Mouse (Mus musculus) kidney, embryonic 16.5 days (tissue): ENCODE measurements around the gene Rnase1. TPM values are rescaled to one million over a fixed set of nuclear protein-coding genes. Genes with fewer than 3 reads are reported as not detected.

Experiments used
- ATAC-seq: fragments of 200-750 bp; cut with Nextera tagmentation; 2 replicates; pipeline ENCODE4 v1.8.0; 2017; ENCODE audit warnings: moderate TSS enrichment; ENCODE audit not compliant: low FRiP score, low TSS enrichment
- H3K27ac ChIP-seq: fragments of 300-500 bp; sonication (generic); 2 replicates; pipeline ENCODE4 v1.5.1; 2014; ENCODE audit warnings: low read length
- H3K27me3 ChIP-seq: fragments of 300-500 bp; sonication (generic); 2 replicates; pipeline ENCODE4 v1.6.1; 2014; ENCODE audit warnings: low read length, control low read depth, mixed read lengths; ENCODE audit not compliant: insufficient read depth
- H3K36me3 ChIP-seq: fragments of 300-500 bp; sonication (generic); 2 replicates; pipeline ENCODE4 v1.6.1; 2014; ENCODE audit warnings: low read length, control low read depth, mixed read lengths; ENCODE audit not compliant: insufficient read depth
- H3K4me1 ChIP-seq: fragments of 300-500 bp; sonication (generic); 2 replicates; pipeline ENCODE4 v1.6.1; 2014; ENCODE audit warnings: low read length, control low read depth, mixed read lengths; ENCODE audit not compliant: insufficient read depth
- H3K4me2 ChIP-seq: fragments of 300-500 bp; sonication (generic); replicated peaks from 2 replicates; pipeline ENCODE4 v1.6.1; 2014; ENCODE audit warnings: low read depth, low read length
- H3K4me3 ChIP-seq: fragments of 300-500 bp; sonication (generic); 2 replicates; pipeline ENCODE4 v1.5.1; 2014; ENCODE audit warnings: mild to moderate bottlenecking, low read length
- H3K9ac ChIP-seq: fragments of 300-500 bp; sonication (generic); replicated peaks from 2 replicates; pipeline ENCODE4 v1.6.1; 2014; ENCODE audit warnings: low read length
- H3K9me3 ChIP-seq: fragments of 300-500 bp; sonication (generic); 2 replicates; pipeline ENCODE4 v1.6.1; 2016; ENCODE audit warnings: low read length, control low read depth
- WGBS: fragments of 180-500 bp; shearing (Covaris S2); extraction: QIAGEN DNeasy Blood & Tissue Kit; methylation state at CpG from one replicate; pipeline ENCODE4 v1.1.7; 2014; 5-methylcytosine and 5-hydroxymethylcytosine counted together
- polyA plus RNA-seq: library from polyadenylated mRNA; unstranded; fragments of >200 nt; fragmentation: Nextera tagmentation; extraction: Ambion mirVana; gene quantifications from 2 replicates; pipeline ENCODE4 v1.2.1, GENCODE M21; 2015

The Rnase1 gene
- polyA plus RNA-seq, 1 experiment from 2014 or later: 0.26 TPM

DNA sequence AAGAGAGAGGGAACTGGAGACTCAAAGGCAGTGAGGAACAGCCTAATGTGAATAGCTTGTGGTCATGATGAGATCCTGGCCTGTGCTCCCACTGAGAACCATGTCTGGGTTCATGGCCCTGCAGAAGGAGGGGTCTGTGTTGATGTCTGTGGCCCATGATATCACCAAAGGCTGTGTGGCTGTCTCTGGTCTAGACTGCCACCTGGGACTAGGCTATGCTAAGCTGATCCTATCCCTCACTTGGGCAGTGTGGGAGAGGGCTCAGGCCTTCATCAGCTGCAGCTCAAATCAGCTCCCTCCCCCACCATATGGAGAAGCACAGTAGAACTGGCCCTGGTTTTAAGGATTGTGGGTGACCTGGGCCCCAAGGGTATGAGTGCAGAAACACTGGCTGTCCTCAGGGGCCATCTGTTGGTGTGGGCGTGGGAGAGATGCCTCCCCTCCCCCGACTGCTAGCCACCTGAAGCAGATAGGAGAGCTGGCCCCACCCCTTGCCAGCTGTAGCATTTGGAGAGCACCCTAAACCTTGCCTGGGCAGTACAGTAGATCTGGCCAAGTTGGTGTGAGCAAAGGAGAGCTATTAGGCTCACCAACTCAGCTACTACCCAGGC lies 18.8 kb downstream of the Rnase1 start:
- no peak overlapping the region for H3K27ac ChIP-seq
- no peaks in the 10 kb centered on the region for H3K27me3 ChIP-seq
- 69% methylated on average over 2 of the region's 2 CpGs for WGBS
- H3K36me3 ChIP-seq: no peaks in the 10 kb centered on the region
- no peak for ATAC-seq
- no peak overlapping the region for H3K4me3 ChIP-seq
- no peaks in the 10 kb centered on the region for H3K4me1 ChIP-seq
- no peak overlapping the region for H3K4me2 ChIP-seq
- no peak overlapping the region for H3K9ac ChIP-seq
- 0 out of 2 replicates have a peak, but pooled peaks cover 4% of the 10 kb centered on the region for H3K9me3 ChIP-seq

DNA sequence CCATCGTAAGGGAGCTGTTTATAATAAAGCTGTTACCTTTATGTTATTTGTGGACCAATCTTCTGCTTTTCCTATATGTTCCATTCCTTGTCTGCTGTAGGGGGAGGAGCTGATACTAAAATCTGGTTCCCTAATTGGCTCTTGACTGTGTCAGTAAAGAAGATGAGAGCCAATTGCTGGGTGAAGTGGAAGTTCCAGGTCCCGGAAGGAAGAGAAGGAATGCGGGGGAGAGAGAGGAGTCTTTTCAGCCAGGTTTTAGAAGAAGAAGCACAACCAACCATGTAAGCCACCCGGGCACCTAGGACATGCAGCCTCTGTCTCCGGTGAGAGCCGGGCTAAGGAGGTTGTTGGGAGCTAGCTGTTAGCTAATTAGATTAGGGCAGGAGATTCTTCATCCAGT lies 20.9 kb downstream of the Rnase1 start:
- Histone ChIP-seq H3K36me3 (no peaks in the 10 kb centered on the region), H3K4me3 (no peak overlapping the region), H3K27ac (no peak overlapping the region), H3K9ac (no peak overlapping the region), H3K4me2 (no peak overlapping the region), H3K27me3 (no peaks in the 10 kb centered on the region), H3K4me1 (no peaks in the 10 kb centered on the region), H3K9me3 (0 out of 2 replicates have a peak, but pooled peaks cover 4% of the 10 kb centered on the region)
- no peak for ATAC-seq
- 71% methylated on average over 6 of the region's 6 CpGs for WGBS

- no peak within 1 kb of the TSS for H3K4me3 ChIP-seq
- H3K9me3 ChIP-seq: peaks cover 13% of the 10 kb centered on the region; the same call in 1 of the 2 replicates
- H3K4me2 ChIP-seq: peak within 1 kb of the TSS; percentile 23
- peak; percentile 77; the same call in 1 of the 2 replicates for ATAC-seq
- no peaks in the 10 kb centered on the region for H3K27me3 ChIP-seq
- 18% methylated on average over 12 of the region's 12 CpGs for WGBS
- no peaks in the 10 kb centered on the region for H3K36me3 ChIP-seq
- H3K9ac ChIP-seq: no peak within 1 kb of the TSS
- peaks cover 11% of the 10 kb centered on the region; the same call in 1 of the 2 replicates for H3K4me1 ChIP-seq
- H3K27ac ChIP-seq: peak within 1 kb of the TSS; percentile 23; the same call in 1 of the 2 replicates
These were observed 32.5 kb downstream of the Rnase1 start, which contains the start of gene Eddm3b for GRCm38 (mm10) chr14:51113916-51114560. TSS of gene Eddm3b (plus strand) at chr14:51114426.

DNA sequence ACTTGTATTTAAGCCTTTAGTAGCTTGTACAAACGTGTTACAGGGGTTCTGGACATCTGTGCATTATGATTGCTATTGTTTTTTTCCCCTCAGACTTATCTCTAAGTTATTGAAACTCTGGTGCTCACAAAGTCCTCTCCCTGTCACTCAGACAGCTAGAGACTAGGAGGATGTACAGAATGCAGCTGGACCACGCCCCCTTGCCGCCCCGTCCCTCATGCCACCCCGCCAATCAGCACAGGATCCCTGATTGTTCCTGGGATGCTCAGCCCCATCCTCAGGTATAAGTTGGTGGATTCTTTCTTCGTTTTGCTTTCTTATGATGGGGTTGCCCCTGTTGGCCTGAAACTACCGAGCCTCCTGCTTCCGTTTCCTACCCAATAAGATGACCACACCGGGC lies 33.1 kb downstream of the Rnase1 start:
- H3K4me1 ChIP-seq: peaks cover 11% of the 10 kb centered on the region; the same call in 1 of the 2 replicates
- H3K4me2 ChIP-seq: peak overlapping the region; percentile 23
- no peaks in the 10 kb centered on the region for H3K36me3 ChIP-seq
- 35% methylated on average over 9 of the region's 9 CpGs for WGBS
- H3K9ac ChIP-seq: no peak overlapping the region
- no peaks in the 10 kb centered on the region for H3K27me3 ChIP-seq
- no peak overlapping the region for H3K4me3 ChIP-seq
- peak; percentile 76; the same call in 1 of the 2 replicates for ATAC-seq
- H3K27ac ChIP-seq: peak overlapping the region; percentile 23; the same call in 1 of the 2 replicates
- peaks cover 13% of the 10 kb centered on the region; the same call in 1 of the 2 replicates for H3K9me3 ChIP-seq

DNA sequence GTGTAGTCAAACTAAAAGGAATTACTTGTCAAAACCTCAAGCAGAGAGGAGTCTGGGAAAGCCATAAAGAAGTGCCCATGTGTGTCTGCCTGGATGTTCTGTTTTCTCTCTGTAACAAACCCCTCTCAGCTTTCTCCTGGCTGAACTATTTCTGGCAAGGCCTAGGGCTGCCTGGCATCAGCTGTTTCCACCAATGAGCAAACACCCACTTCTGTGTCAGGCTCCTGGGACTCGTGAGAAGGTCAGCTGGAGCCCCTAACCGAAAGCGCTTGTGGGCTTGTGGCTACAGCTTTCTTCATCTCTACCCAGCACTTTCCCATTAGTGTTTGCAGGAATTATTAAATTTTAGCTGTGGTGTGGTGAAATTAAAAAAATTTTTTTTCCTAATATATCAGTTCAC lies 34.6 kb downstream of the Rnase1 start:
- Histone ChIP-seq H3K9me3 (peaks cover 13% of the 10 kb centered on the region; the same call in 1 of the 2 replicates), H3K9ac (no peak overlapping the region), H3K27ac (no peak overlapping the region), H3K4me3 (no peak overlapping the region), H3K4me2 (no peak overlapping the region), H3K4me1 (peaks cover 11% of the 10 kb centered on the region; the same call in 1 of the 2 replicates), H3K27me3 (no peaks in the 10 kb centered on the region), H3K36me3 (no peaks in the 10 kb centered on the region)
- no peak for ATAC-seq
- 63% methylated on average over 3 of the region's 3 CpGs for WGBS

DNA sequence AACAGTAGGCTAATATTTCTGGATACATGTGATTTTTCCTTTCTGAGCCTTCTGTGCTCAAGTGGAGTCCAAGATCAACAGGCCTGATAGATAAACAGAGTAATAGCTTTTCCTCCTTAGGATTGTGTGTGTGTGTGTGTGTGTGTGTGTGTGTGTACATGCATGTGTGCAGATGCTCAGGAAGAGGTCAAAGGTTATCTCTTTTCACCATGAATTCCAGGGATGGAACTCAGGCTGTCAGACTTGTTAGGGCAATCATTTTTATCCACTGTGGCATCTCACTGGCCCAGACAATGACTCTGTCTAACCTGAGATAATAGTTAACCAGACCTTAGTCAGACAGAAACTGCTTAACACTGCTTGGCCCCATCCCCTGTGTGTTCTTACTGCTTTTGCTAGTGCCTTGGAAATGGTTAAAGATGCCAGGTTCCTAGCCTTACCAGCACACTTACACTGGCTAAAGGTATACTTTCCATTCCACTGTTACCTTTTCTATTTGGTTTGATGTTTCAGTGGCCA lies 40.1 kb downstream of the Rnase1 start:
- Histone ChIP-seq H3K36me3 (0 out of 2 replicates have a peak, but pooled peaks cover 7% of the 10 kb centered on the region), H3K27ac (no peak overlapping the region), H3K4me2 (no peak overlapping the region), H3K9ac (no peak overlapping the region), H3K27me3 (no peaks in the 10 kb centered on the region), H3K9me3 (peaks cover 13% of the 10 kb centered on the region; the same call in 1 of the 2 replicates), H3K4me1 (no peaks in the 10 kb centered on the region), H3K4me3 (no peak overlapping the region)
- 0 out of 2 replicates have a peak, but pooled peaks have one; percentile 31 for ATAC-seq

DNA sequence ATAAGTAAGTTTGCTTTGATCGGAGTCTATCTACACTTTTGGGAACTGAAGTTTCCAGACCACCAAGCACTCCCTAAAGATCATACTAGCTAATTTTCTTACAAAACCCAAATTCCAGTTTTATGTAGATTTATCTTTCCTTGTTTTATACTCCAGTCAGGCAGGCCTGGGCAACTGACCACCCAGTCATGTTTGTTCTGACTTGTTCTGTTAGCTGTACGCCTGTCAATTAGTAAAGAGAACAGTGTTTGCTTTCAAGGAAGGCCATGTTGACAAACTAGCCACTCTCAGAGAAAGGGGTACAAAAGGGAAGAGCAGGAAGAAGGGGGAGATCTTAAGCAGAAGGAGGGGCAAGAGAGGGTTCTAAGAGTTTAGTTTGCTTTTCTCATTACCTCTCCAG lies 42.2 kb downstream of the Rnase1 start:
- Histone ChIP-seq H3K9me3 (0 out of 2 replicates have a peak, but pooled peaks cover under 1% of the 10 kb centered on the region), H3K27ac (no peak overlapping the region), H3K36me3 (0 out of 2 replicates have a peak, but pooled peaks cover 7% of the 10 kb centered on the region), H3K4me1 (no peaks in the 10 kb centered on the region), H3K9ac (no peak overlapping the region), H3K4me2 (no peak overlapping the region), H3K4me3 (no peak overlapping the region), H3K27me3 (no peaks in the 10 kb centered on the region)
- WGBS: 91% methylated on average over 2 of the region's 2 CpGs
- ATAC-seq: no peak

- Histone ChIP-seq H3K36me3 (0 out of 2 replicates have a peak, but pooled peaks cover 7% of the 10 kb centered on the region), H3K4me2 (no peak overlapping the region), H3K9me3 (no peaks in the 10 kb centered on the region), H3K4me1 (no peaks in the 10 kb centered on the region), H3K27me3 (no peaks in the 10 kb centered on the region), H3K27ac (no peak overlapping the region), H3K4me3 (no peak overlapping the region), H3K9ac (no peak overlapping the region)
- WGBS: 67% methylated on average over 3 of the region's 3 CpGs
- no peak; the same call in 1 of the 2 replicates for ATAC-seq
These were observed 43.4 kb downstream of the Rnase1 start for GRCm38 (mm10) chr14:51103217-51103616.

- no peak overlapping the region for H3K27ac ChIP-seq
- no peak overlapping the region for H3K9ac ChIP-seq
These were observed 45.3 kb downstream of the Rnase1 start for GRCm38 (mm10) chr14:51101284-51101683.

More at GRCm38 (mm10) chr14:51101284-51101683, 45.3 kb downstream of the Rnase1 start:
- Histone ChIP-seq H3K9me3 (no peaks in the 10 kb centered on the region), H3K4me2 (no peak overlapping the region), H3K36me3 (0 out of 2 replicates have a peak, but pooled peaks cover 7% of the 10 kb centered on the region), H3K27me3 (no peaks in the 10 kb centered on the region), H3K4me3 (no peak overlapping the region), H3K4me1 (no peaks in the 10 kb centered on the region)
- no peak for ATAC-seq
- WGBS: 79% methylated on average over 9 of the region's 9 CpGs
